Mouse (Mus musculus) intestine, embryonic 16.5 days (tissue): ENCODE results near the gene Tmub2. TPM values are rescaled to one million over a fixed set of nuclear protein-coding genes. Genes with fewer than 3 reads are reported as not detected.

Source experiments
- ATAC-seq: fragments of 200-750 bp; cut with Nextera tagmentation; 2 replicates; pipeline ENCODE4 v1.8.0; 2017; ENCODE audit warnings: moderate TSS enrichment, moderate library complexity
- H3K27ac ChIP-seq: fragments of 300-500 bp; sonication (generic); 2 replicates; pipeline ENCODE4 v1.5.1; 2014; ENCODE audit warnings: mild to moderate bottlenecking, low read length
- H3K27me3 ChIP-seq: fragments of 300-500 bp; sonication (generic); replicated peaks from 2 replicates; pipeline ENCODE4 v1.6.1; 2014; ENCODE audit warnings: low read length, control low read depth, mixed read lengths; ENCODE audit not compliant: control insufficient read depth, insufficient read depth
- H3K36me3 ChIP-seq: fragments of 300-500 bp; sonication (generic); 2 replicates; pipeline ENCODE4 v1.6.1; 2014; ENCODE audit warnings: low read length, control low read depth; ENCODE audit not compliant: control insufficient read depth, insufficient read depth
- H3K4me1 ChIP-seq: fragments of 300-500 bp; sonication (generic); 2 replicates; pipeline ENCODE4 v1.6.1; 2014; ENCODE audit warnings: low read length, control low read depth, mixed read lengths; ENCODE audit not compliant: control insufficient read depth, insufficient read depth
- H3K4me2 ChIP-seq: fragments of 300-500 bp; sonication (generic); 2 replicates; pipeline ENCODE4 v1.6.1; 2014; ENCODE audit warnings: low read depth, low read length, control low read depth
- H3K4me3 ChIP-seq: fragments of 300-500 bp; sonication (generic); 2 replicates; pipeline ENCODE4 v1.5.1; 2014; ENCODE audit warnings: mild to moderate bottlenecking, low read length
- H3K9ac ChIP-seq: fragments of 300-500 bp; sonication (generic); 2 replicates; pipeline ENCODE4 v1.6.1; 2014; ENCODE audit warnings: low read depth, low read length
- H3K9me3 ChIP-seq: fragments of 300-500 bp; sonication (generic); 2 replicates; pipeline ENCODE4 v1.6.1; 2016; ENCODE audit warnings: low read length, control low read depth; ENCODE audit not compliant: control insufficient read depth
- WGBS: fragments of 180-500 bp; shearing (Covaris S2); extraction: QIAGEN DNeasy Blood & Tissue Kit; methylation state at CpG from one replicate; pipeline ENCODE4 v1.1.7; 2014; 5-methylcytosine and 5-hydroxymethylcytosine counted together
- polyA plus RNA-seq: library from polyadenylated mRNA; unstranded; fragments of >200 nt; fragmentation: Nextera tagmentation; extraction: Ambion mirVana; gene quantifications from 2 replicates; pipeline ENCODE4 v1.2.1, GENCODE M21; 2015

Tmub2 gene
- polyA plus RNA-seq, 1 experiment from 2014 or later: 54.3 TPM

GRCm38 (mm10) chr11:102295598-102296471, 11.1 kb downstream of the Tmub2 start:
- ATAC-seq: peak; percentile 16
- H3K4me1 ChIP-seq: peaks cover 11% of the 10 kb centered on the region
- peak overlapping the region; percentile 89 for H3K4me3 ChIP-seq
- peaks cover 4% of the 10 kb centered on the region; the same call in 1 of the 2 replicates for H3K36me3 ChIP-seq
- 2% methylated on average over 43 of the region's 73 CpGs for WGBS
- H3K4me2 ChIP-seq: peak overlapping the region; percentile 79
- no peaks in the 10 kb centered on the region for H3K9me3 ChIP-seq
- no peaks in the 10 kb centered on the region for H3K27me3 ChIP-seq
- H3K9ac ChIP-seq: peak overlapping the region; percentile 93
- H3K27ac ChIP-seq: peak overlapping the region; percentile 99

DNA sequence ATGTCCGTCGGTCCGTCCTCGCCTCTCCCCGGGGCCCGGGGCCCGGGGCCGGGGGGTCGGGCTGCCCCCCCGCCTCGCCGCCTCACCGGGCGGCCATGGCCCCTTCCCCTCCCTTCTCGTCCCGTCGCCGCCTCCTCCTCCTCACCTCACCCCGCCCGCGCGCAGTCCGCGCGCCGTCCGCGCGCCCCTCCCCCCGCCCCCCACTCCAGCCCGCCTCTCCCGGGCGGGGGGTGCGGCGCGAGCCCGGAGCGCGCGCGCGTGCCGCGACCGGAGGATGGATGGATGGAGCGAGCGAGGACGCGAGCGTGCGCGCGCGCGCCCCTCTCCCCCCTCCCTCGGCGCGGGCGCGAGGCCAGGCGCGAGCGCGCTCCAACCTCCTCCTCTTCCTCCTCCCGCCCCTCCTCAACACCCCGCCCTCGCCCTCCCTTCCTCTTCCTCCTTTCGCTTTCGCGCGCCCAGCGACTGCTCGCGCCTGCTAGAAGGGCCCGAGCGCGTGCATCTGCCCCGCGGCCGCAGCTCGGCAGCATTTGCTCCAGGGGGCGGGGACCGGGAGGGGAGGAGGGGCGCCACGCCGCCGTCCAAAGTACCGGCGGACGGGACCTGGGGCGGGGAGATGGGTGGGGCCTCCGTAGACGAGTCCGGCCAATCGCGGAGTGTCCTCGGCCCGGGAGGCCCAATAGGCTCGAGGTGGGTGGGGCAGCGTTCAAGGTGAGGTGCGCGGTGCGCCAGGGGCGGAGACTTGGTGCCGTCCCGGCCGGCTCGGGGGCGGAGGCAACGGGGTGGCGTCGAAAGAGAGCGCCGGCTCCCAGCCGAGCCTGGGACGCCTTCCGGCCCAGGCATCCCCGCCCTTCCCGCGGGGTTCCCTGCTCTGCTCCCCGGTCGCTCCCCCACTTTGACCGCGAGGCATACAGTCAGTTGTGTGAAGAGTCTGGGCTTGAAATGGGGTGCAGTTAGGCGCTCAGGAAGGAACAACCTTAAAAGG, 12.1 kb downstream of the Tmub2 start, which contains the start of gene Atxn7l3:
TSS of gene Atxn7l3 (minus strand) at position 141 of the 982 bp plus-strand sequence.
- peak; percentile 95 for ATAC-seq
- H3K9ac ChIP-seq: peak within 1 kb of the TSS; percentile 93
- WGBS: under 1% methylated on average over 52 of the region's 125 CpGs
- H3K4me2 ChIP-seq: peak within 1 kb of the TSS; percentile 79
- H3K27me3 ChIP-seq: no peaks in the 10 kb centered on the region
- no peaks in the 10 kb centered on the region for H3K9me3 ChIP-seq
- peak within 1 kb of the TSS; percentile 99 for H3K27ac ChIP-seq
- H3K4me1 ChIP-seq: peaks cover 11% of the 10 kb centered on the region
- no peaks in the 10 kb centered on the region for H3K36me3 ChIP-seq
- H3K4me3 ChIP-seq: peak within 1 kb of the TSS; percentile 89

DNA sequence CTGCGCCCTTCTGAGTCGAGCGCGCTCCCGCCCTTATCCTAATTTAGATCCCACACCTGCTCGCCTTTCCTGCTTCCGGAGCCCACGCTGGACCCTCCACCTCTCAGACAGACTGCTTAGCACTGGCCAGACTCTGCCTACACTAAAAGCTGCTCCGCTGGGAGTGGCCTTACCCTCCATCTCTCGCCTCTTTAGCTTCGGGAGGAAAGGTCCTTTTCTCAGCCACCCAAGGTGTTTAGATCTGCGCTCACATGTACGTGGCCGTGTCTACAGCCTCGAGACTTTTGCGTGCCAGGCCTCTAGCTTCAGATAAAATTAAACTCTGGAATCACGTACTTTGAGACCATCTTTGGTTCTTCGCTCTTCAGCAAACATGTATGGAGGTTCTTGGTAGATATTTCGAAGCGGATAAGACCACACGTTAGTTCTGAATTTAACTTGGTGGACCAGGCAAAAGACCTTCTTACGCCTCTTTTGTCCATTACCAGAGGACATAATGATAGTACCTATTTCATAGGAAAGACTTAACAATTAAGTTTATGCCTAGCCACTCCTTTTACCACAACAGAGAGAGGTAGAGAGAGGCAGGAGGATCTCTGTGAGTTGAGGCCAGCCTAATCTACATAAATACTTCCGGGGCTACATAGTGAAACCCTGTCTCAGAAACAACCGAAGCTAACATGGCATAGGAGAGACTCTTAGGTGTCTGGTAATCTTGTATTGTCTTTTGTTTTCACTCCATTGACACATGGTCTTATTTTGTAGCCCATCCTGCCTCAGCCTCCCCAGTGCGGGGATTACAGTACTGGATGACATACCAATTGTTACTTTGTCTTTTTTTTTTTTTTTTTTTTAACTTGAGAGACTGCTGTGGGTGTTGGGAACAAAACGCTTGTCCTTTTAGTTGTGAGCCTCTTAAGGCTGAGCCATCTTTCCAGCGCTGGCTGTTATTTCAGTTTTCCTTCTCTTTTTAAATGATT, 13.1 kb downstream of the Tmub2 start:
- 24% methylated on average over 27 of the region's 27 CpGs for WGBS
- ATAC-seq: no peak; the same call in 1 of the 2 replicates
- Histone ChIP-seq H3K4me1 (peaks cover 11% of the 10 kb centered on the region), H3K9me3 (no peaks in the 10 kb centered on the region), H3K27me3 (no peaks in the 10 kb centered on the region), H3K9ac (peak overlapping the region; percentile 87), H3K27ac (peak overlapping the region; percentile 99), H3K4me3 (peak overlapping the region; percentile 89), H3K4me2 (peak overlapping the region; percentile 79), H3K36me3 (no peaks in the 10 kb centered on the region)

DNA sequence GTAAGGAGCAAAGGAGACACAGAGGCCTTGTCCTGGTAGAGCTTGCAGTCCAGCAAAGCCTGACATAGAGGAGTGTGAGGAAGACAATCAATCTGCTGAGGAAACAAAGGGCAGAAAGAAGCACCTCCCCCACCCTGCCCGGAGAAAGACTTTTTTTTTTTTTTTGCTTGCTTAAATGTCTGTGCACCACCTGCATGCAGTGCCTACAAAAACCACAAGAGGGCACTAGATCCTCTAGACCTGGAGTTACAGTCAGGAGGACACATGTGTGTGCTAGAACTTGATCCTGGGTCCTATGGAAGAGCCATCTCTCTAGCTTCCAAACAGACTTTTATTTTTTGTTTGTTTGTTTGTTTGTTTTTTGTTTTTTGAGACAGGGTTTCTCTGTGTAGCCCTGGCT, 15.1 kb downstream of the Tmub2 start:
- Histone ChIP-seq H3K4me3 (no peak overlapping the region), H3K9ac (no peak overlapping the region), H3K4me1 (peaks cover 7% of the 10 kb centered on the region), H3K4me2 (no peak overlapping the region), H3K27ac (no peak overlapping the region), H3K36me3 (no peaks in the 10 kb centered on the region), H3K27me3 (no peaks in the 10 kb centered on the region), H3K9me3 (no peaks in the 10 kb centered on the region)
- 15% methylated on average over 1 of the region's 1 CpGs for WGBS
- no peak for ATAC-seq

DNA sequence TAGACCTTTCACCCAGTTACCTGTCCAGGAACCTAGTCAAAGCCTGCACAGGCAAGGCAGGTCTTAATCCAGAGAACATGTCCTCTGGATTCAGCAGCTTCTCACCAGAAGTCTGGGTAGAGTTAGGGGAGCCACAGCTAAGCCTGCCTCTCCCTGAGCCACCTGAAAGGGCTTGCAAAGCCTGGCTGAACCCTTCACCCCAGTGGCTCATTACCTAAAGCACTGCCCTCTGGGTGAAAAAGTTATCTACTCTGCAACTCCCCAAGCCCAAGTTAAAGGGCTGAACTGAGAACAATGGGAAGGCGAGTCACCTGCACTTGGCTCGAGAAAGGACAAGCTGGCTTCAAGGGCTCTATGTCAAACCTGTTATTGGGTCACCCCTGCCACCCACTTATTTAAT, 19.4 kb downstream of the Tmub2 start:
- Histone ChIP-seq H3K4me1 (peaks cover 4% of the 10 kb centered on the region), H3K36me3 (peaks cover 18% of the 10 kb centered on the region), H3K4me3 (no peak overlapping the region), H3K4me2 (no peak overlapping the region), H3K9ac (no peak overlapping the region), H3K9me3 (no peaks in the 10 kb centered on the region), H3K27me3 (no peaks in the 10 kb centered on the region), H3K27ac (no peak overlapping the region)
- no peak for ATAC-seq
- WGBS: 51% methylated on average over 2 of the region's 2 CpGs

- ATAC-seq: no peak
- H3K9me3 ChIP-seq: no peaks in the 10 kb centered on the region
- peaks cover 17% of the 10 kb centered on the region for H3K4me1 ChIP-seq
- no peak overlapping the region for H3K27ac ChIP-seq
- no peak overlapping the region for H3K4me3 ChIP-seq
- no peaks in the 10 kb centered on the region for H3K27me3 ChIP-seq
- no peak overlapping the region for H3K4me2 ChIP-seq
- 52% methylated on average over 3 of the region's 3 CpGs for WGBS
- no peak overlapping the region for H3K9ac ChIP-seq
- peaks cover 18% of the 10 kb centered on the region for H3K36me3 ChIP-seq
Measured at GRCm38 (mm10) chr11:102305359-102305758, 20.6 kb downstream of the Tmub2 start.

- H3K9me3 ChIP-seq: no peaks in the 10 kb centered on the region
- H3K36me3 ChIP-seq: peaks cover 22% of the 10 kb centered on the region
- no peak overlapping the region for H3K4me3 ChIP-seq
- no peak overlapping the region for H3K4me2 ChIP-seq
- ATAC-seq: no peak
- H3K4me1 ChIP-seq: peaks cover 27% of the 10 kb centered on the region
- H3K27me3 ChIP-seq: no peaks in the 10 kb centered on the region
- H3K27ac ChIP-seq: no peak overlapping the region
- WGBS: 81% methylated on average over 9 of the region's 9 CpGs
- no peak overlapping the region for H3K9ac ChIP-seq
Measured at GRCm38 (mm10) chr11:102308104-102308503, 23.4 kb downstream of the Tmub2 start.

- Histone ChIP-seq H3K4me3 (peak overlapping the region; percentile 55), H3K9ac (peak overlapping the region; percentile 65), H3K9me3 (no peaks in the 10 kb centered on the region), H3K36me3 (peaks cover 29% of the 10 kb centered on the region), H3K4me2 (peak overlapping the region; percentile 78), H3K27ac (peak overlapping the region; percentile 83), H3K4me1 (peaks cover 27% of the 10 kb centered on the region), H3K27me3 (no peaks in the 10 kb centered on the region)
- peak; percentile 95 for ATAC-seq
- WGBS: under 1% methylated on average over 27 of the region's 27 CpGs
Measured at GRCm38 (mm10) chr11:102308979-102309378, 24.2 kb downstream of the Tmub2 start.
